Mouse (Mus musculus) myocyte (in vitro differentiated cells): ENCODE results near the gene Jph2.

ENCODE experiments used
- CEBPB ChIP-seq: IDR thresholded peaks from 2 replicates; pipeline ENCODE4 v1.6.1; 2011; ENCODE audit warnings: mild to moderate bottlenecking, moderate library complexity; ENCODE audit not compliant: poor library complexity, insufficient read depth, severe bottlenecking
- E2F4 ChIP-seq: IDR thresholded peaks from one replicate; pipeline ENCODE4 v1.6.1; 2011; ENCODE audit warnings: mild to moderate bottlenecking, control low read depth, moderate library complexity; ENCODE audit not compliant: insufficient read depth
- MAX ChIP-seq: IDR thresholded peaks from one replicate; pipeline ENCODE4 v1.6.1; 2011; ENCODE audit warnings: low read depth, mild to moderate bottlenecking, control low read depth
- MYOD1 ChIP-seq, 3 experiments: IDR thresholded peaks; one replicate each; pipeline ENCODE4 v1.6.1; 2011; ENCODE audit warnings: control low read depth in 2 of 3, low read depth in 2 of 3, mild to moderate bottlenecking in 2 of 3, moderate library complexity in 1 of 3; ENCODE audit not compliant: insufficient read length in 2 of 3, control insufficient read depth in 1 of 3
- MYOG ChIP-seq, 3 experiments: IDR thresholded peaks; one replicate each; pipeline ENCODE4 v1.6.1; 2011; ENCODE audit warnings: control low read depth in 2 of 3, low read depth in 2 of 3, mild to moderate bottlenecking in 2 of 3; ENCODE audit not compliant: insufficient read length in 2 of 3, control insufficient read depth in 1 of 3, insufficient read depth in 1 of 3
- POLR2A ChIP-seq: IDR thresholded peaks from one replicate; pipeline ENCODE4 v1.6.1; 2011; ENCODE audit warnings: low read depth, mild to moderate bottlenecking, control low read depth, moderate library complexity; ENCODE audit not compliant: insufficient read length
- POLR2AphosphoS2 ChIP-seq: IDR thresholded peaks from one replicate; pipeline ENCODE4 v1.6.1; 2011; ENCODE audit warnings: low read depth, control low read depth; ENCODE audit not compliant: insufficient read length
- REST ChIP-seq: IDR thresholded peaks from one replicate; pipeline ENCODE4 v1.6.1; 2011; ENCODE audit warnings: mild to moderate bottlenecking, control low read depth, moderate library complexity; ENCODE audit not compliant: insufficient read depth, insufficient read length
- SRF ChIP-seq: IDR thresholded peaks from one replicate; pipeline ENCODE4 v1.6.1; 2011; ENCODE audit warnings: low read depth; ENCODE audit not compliant: control insufficient read depth, insufficient read length
- TCF12 ChIP-seq: IDR thresholded peaks from one replicate; pipeline ENCODE4 v1.6.1; 2011; ENCODE audit warnings: mild to moderate bottlenecking, control low read depth; ENCODE audit not compliant: poor library complexity, insufficient read depth, severe bottlenecking
- TCF3 ChIP-seq: IDR thresholded peaks from one replicate; pipeline ENCODE4 v1.6.1; 2011; ENCODE audit warnings: low read depth, control low read depth; ENCODE audit not compliant: insufficient read length
- USF1 ChIP-seq: IDR thresholded peaks from one replicate; pipeline ENCODE4 v1.6.1; 2011; ENCODE audit warnings: low read depth, mild to moderate bottlenecking, control low read depth, moderate library complexity

GRCm38 (mm10) chr2:163353731-163354130 is 44.1 kb downstream of the Jph2 start:
- TF ChIP-seq POLR2A (peak; percentile 46), MAX (no peak), E2F4 (no peak), MYOG (IDR thresholded peaks at IDR 0.05; ENCODE audit: control insufficient read depth in 1 of 3, insufficient read depth in 1 of 3, insufficient read length in 2 of 3, low read depth in 2 of 3) (peak; percentile 58 to 95 (median 87)), TCF3 (peak; percentile 60), REST (no peak), USF1 (no peak), CEBPB (no peak), TCF12 (peak; percentile 81), SRF (peak; percentile 100), MYOD1 (IDR thresholded peaks at IDR 0.05; ENCODE audit: control insufficient read depth in 1 of 3, insufficient read length in 2 of 3, low read depth in 2 of 3) (peak in 2 of 3 experiments; percentile 80 to 88), POLR2AphosphoS2 (peak; percentile 54)
